Mouse (Mus musculus): ENCODE data around the gene Grm1. TPM values are rescaled to one million over a fixed set of nuclear protein-coding genes. Genes with fewer than 3 reads are reported as not detected.
A peak's percentile ranks its signal among the peaks of the same experiment; 100 is the strongest.

The Grm1 gene
- total RNA-seq, 2 experiments from 2014 or later: not detected

DNA sequence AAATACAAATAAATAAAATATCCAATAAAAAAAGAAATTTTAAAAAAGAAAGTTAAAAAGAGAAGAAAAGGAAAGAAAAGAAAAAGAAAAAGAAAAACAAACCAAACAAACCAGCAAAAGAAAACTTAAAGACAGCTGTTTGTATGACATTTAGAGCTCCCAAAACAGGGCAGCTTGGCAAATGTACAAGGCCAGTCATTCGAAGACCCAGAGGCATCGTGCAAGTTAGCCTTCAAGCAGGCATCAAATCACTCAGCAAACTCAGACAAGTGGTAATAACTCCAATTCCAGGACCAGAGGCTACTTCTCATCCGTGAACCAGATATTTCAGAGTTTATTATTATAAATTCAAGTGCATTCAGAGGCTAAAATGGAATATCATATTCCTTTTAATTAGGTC is 355.7 kb downstream of the Grm1 start:
- peak; percentile 62 to 63 for DNase-seq

DNA sequence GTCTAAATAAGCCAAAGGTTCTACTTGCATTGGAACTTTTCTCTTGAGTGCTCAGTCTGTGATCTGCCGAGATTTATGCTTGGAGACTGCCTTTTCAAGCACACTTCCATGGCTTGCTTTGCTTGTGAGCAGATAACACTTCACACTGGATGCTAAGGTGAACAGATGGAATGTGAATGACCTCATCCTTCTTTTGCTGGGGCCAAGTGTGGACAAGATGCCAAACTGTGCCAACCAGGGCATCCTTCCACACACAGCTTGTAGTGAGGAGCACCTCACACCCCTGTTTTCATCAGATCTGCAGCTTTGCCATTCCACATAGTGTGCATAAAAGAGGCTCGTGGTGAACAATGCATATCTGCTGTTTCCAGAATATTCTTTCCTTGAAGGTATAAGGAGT is 371.3 kb downstream of the Grm1 start:
- DNase-seq: no peak

DNA sequence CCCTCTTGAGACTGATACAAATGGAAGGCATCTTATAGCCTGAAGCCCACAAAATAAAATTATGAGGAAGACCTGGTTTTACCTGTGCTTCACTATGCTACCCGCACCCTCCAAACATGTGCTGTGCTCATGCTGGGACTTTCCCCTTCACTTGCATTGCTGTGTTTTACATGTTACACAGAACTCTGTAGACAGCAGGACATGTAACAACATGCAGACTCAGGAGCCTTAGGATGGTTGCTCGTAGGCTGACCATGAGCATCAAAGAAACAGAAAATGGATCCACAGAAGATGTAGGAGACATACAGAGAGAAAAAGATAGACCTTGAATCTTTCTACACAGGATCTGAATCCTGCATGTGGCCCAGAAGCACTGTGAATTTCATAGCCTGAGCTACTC is 371.8 kb downstream of the Grm1 start:
- DNase-seq: no peak

DNA sequence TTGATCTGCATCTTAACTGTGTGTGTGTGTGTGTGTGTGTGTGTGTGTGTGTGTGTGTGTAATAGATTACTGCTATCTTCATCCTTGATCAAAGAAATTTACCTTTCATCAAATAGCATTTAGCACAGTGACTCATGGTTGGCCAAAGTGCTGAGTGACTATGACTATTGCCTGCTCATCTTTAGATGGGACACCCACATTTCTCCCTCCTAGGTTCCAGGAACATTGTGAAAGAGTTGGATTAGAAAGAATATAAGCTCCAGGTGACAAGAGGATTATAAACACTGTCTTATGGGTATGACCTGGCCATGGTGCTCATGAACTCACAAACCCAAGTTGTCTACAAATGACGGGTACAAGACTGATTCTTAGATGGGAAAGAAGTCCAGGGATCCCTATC is 374.1 kb downstream of the Grm1 start:
- no peak for DNase-seq

DNA sequence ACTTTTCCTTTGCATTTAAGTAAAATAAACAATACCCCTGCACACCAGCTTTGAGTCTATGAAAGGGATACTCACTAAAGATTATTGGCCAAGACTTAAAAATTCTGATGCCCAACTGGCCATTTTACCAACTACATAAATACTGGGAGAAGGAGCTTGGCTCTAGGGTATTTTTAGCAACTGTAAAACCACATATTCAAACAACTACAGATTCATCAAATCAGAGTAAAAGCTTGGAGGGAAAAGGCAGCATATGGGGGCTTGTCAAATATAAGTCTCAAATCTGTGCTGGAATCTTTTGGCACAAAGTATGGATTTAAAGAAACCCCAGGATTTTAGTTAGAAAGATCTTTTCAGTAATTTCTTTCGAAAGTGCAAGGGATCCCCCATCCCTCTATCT is 380.8 kb downstream of the Grm1 start:
- DNase-seq: no peak

DNA sequence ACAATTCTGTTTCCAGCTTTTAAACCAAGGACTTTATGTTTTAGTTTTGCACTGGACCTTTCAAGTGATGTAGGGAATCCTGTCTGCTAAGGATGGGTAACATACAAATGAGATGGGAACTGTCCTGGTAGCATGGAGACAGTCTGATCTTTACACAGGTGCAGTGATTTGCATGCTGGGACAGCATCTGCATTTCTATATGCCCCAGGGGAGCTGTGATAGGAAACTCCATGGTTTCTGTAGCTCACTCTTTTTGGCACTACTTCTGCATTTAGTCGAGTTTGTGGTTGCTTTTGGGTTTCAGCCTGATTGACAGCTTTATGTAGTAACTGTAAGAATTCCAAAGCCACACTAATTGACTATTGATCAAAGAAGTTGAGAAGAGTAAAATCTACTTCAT is 381.3 kb downstream of the Grm1 start:
- DNase-seq: no peak

DNA sequence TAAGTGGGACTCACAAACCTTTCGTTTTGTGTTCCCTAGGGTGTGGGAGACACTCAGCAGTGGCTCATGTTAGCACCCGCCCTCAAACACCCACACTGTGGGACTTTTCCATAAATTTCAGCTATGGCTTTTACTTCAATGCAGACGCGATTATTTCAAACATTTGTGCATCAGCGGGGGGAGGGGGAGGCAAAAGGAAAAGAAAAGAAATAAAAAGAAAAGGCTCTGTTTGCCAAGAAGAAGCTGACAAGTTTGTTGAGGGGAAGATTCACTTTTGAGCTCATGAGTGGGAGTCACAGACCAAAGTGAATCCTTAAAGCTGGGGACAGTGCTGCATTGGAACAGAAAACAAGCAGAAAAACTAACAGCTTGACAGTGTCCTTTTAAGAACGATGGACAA is 384.7 kb downstream of the Grm1 start:
- no peak for DNase-seq

DNA sequence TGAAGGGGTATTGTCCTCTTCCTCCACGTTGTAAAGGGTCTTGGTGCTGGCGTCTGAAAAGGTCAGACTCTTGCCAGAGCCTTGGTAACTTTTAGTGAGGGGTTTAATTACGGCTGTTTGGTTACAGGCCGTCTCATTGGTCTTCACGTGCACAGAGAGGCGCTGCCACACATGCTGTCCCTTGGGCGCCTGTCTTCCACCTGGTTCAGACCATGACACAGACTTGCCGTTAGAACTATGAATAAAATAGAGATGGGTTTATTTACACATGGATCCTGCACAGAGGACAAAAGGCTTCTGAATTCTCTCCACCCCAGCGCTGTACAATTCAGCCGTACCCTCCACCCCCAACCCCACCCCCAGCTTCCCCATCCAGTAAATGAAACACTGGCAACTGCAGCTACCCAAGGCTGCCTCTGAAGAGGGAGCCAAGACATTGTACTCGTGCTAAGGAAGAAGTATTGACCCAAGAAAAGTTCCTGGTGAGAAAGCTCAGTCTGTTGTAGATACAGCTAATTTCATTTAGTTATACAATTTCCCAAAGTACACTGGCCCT is 392.4 kb downstream of the Grm1 start:
- no peak for DNase-seq

DNA sequence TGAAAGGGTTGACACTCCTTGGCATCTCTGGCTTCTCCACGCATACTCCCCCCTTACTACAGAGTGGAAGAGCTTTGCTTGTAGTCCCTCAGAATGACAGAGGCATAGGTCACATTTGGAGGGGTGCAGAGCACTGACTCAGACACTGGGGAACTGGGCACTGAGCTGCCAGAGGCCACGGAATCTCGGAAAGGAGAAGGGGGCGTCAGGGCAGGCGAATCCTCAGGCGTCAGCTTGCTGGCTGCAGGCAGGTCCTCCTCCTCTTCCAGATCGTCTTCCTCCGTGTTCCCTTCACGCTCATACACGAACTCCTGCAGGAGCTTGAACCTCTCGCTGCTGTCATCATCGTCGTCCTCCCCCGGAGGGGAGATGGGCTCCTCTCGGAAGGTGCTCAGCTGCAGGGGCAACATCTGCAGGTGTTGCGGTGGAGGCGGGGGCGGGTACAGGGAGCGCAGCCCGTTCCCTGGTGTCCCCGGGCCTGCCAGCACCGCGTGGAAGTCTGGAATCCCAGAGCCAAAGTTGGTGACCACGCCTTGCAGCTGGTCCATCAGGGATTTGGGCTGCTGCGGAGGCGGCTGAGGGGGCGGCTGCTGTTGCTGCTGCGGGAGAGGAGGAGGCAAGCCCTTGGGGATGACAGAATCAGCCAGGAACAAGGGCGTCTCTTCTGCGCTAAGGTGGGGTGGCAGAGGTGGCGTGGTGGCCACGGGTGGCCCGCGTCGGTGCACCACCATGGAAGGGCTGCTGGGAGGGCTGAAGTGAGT is 393.1 kb downstream of the Grm1 start:
- peak; percentile 2 to 11 for DNase-seq

DNA sequence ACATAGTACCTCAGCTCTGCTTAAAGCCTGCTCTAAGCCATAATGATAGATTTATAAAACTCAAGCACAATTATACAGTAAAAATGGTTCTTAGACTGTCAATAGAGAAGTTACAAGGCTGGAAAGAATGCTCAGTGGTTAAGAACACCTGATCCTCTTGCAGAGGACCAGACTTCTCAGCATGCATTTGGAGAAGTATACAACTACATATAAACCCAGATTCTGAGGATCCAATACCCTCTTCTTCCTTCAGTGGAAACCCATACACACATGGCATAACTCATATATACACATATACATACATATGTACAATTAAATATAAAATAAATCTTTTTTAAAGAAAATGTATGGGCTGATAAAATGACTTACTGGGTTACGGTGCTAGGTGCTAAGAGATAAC is 401.1 kb downstream of the Grm1 start, which contains the start of gene Gm10944:
Gm10944 (plus strand) TSS at position 301 of the 400 bp plus-strand sequence.
- no peak for DNase-seq

DNA sequence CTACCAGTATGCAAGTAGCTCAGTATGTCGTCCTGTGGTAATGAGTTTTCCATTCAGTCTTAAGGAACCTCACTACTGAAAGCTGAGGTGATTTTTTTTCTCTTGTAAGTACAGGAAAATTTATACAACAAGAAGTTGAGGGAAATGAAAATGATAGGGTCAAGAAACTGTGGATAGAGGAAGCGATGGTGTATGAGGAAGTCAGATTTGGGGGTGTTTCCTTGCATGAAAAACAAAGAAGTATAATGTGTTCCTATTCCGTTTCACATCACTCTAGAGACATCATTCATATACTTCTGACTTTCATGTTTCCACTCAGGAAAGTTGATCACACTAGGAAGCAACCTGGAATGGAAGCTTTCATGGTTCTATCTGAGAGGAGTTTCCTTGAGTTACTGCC is 422.2 kb downstream of the Grm1 start:
- no peak for DNase-seq

DNA sequence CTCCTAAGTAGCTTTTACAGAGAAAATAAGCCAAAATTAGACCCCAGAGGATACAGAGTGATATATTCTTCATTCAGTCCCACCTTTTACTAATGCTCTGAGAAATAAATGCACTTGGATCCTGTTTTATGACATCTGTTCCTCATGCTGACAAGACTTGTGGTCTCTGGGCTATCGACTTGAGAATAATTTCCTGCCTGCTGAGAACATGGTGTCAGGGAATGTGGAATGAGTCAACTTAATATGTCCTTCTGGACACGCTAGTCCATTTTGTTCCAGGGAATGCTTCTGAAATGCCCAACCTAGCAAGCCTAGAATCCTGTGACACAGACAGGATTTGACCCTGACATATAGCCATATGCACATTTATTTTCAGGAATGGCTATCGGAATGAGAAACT is 423.0 kb downstream of the Grm1 start:
- DNase-seq: no peak

DNA sequence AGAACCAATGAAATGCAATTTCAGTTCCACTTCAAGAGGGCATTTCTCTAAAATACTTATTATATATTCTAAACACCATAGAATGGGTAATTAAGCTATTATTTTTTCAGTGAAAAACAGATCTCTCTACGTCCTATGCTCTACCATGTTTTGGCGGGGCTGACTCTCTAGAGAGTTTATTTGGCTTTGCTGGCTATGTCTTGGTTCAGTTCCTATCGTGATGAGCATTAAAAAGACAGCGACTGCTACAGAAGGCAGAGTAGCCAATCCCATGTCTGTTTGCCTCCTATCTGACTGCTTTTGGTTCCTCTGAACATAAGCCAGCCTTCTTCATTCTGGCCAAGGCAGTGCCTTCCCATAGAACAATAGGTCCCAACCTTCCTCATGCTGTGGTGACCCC is 425.5 kb downstream of the Grm1 start:
- no peak for DNase-seq

DNA sequence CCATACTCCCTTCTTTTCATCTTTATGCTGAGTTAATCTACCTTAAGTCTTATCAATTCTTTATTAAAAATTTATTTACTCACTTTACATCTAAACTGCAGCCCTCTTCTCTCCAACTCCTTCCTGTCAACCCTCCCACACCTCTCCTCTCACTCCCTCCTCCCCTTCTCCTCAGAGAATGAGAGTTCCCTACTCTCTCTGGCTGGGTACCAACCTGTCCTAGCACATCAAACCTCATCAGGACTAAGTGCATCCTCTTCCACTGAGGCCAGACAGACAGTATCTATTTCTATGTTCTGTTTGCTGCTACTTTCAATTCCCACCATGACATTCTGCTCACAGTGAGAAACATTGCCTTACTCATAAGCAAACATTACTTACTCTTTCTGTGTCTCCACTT is 426.2 kb downstream of the Grm1 start:
- DNase-seq: no peak

Other genes with a start within 250 kb of the Grm1 start
- gene Shprh, start 67.1 kb upstream of the Grm1 start, total RNA-seq (2021): 10 to 100 TPM; 20.9 to 27.8 TPM
- 10 to 100 TPM; 26.2 to 30.8 TPM for gene Fbxo30, start 199.0 kb upstream of the Grm1 start, total RNA-seq (2021)

Measured in adrenal gland, postnatal 36 days (tissue).